Mouse (Mus musculus) layer of hippocampus, adult 6 months (tissue): Measurements from ENCODE around the gene Gm10577. TPM values are rescaled to one million over a fixed set of nuclear protein-coding genes. Genes with fewer than 3 reads are reported as not detected.

Experiments used
- long read RNA-seq, 2 experiments: library from polyadenylated mRNA; unstranded; transcript quantifications; one replicate each; pipeline ENCODE4 v2.0.0; 2019 to 2020
- polyA plus RNA-seq: library from polyadenylated mRNA; unstranded; fragments of <200 nt; fragmentation: Nextera tagmentation; gene quantifications from 2 replicates; pipeline ENCODE4 v1.2.3, GENCODE M21; 2021

The Gm10577 gene
- not detected in 2 replicates for polyA plus RNA-seq
- long read RNA-seq, experiment 1 = 0 reads
- long read RNA-seq, experiment 2 = 0 reads

GRCm38 (mm10) chr4:101020596-101020995, at the start of gene Gm10577:
Gene Gm10577, minus strand, starts transcription at chr4:101020696.

GRCm38 (mm10) chr4:101068786-101069153, 48.3 kb upstream of the Gm10577 start, which contains the start of gene Raver2:
Gene Raver2, plus strand, starts transcription at chr4:101068983.

Other genes starting within 250 kb of the Gm10577 start
- gene Cachd1, start 244.0 kb downstream of the Gm10577 start, polyA plus RNA-seq = 6.5 and 8.9 TPM in 2 replicates
- 4.0 and 4.1 TPM in 2 replicates for gene Raver2, start 48.3 kb upstream of the Gm10577 start, polyA plus RNA-seq
- gene Jak1, start 244.6 kb upstream of the Gm10577 start, polyA plus RNA-seq = 50.2 and 51.3 TPM in 2 replicates